Mouse (Mus musculus): ENCODE measurements around the gene Zfp62. TPM values are rescaled to one million over a fixed set of nuclear protein-coding genes. Genes with fewer than 3 reads are reported as not detected.

The Zfp62 gene
- total RNA-seq, 4 experiments from 2014 or later: 28.1 to 40.1 (median 36.2) TPM

DNA sequence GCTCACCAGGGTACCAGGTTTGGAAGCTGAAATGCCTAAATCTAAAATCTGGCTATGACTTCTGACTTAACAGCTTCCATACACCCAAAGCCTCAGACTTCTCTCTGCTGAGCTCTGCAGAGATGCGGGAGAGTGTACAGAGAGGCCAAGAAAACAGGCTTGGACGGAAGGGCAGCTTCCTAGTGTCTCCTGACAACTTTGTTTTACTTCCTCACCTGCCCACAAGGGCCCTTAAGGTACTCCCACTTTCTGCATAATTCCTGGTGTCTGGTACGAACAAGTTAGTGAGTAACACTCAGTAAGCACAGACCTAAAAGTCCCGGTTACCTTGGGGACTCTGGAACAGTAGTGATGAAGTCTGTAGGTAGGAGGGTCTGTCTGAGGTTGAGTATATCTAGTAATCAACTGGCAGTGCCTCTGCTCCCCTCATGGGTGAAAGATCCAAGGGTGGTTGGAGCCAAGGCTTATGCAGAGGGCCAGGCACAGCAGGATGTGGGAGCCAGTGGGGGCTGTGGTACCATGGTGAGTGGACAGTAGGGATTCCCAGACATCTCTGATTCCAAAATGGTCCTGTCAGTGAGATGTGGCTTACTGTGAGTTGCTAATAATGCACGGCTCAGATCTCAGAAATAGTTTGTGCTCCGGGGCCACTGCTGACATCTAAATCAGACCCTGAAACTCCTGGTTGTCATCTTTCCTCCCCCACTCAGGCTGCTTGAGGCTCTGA, 46.0 kb downstream of the Zfp62 start:
- no peak for DNase-seq

GRCm38 (mm10) chr11:49249811-49250421, 46.8 kb downstream of the Zfp62 start:
- no peak for DNase-seq

- DNase-seq: peak; percentile 90
Observed at GRCm38 (mm10) chr11:49250422-49251379, 47.6 kb downstream of the Zfp62 start.

- DNase-seq: no peak
Observed at GRCm38 (mm10) chr11:49251380-49251761, 48.3 kb downstream of the Zfp62 start.

DNA sequence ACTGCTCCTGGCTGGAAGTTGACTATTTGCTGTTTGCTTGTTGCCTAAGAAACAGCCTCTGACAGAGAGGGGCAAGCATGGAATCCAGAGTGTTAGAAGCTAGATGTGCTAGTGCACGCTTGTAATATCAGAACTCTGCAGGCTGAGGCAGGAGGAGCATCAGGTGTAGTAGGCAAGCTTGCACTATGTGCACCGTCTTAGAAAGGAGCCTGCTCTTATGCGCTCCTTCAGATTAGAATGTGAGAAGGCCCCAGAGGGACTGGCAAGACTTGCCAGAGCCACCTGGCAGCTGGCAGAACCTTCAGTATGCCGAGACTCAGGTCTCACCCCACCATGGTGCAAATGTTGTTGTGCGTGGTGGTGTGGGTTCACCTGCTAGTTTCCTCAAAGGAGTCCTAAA, 49.0 kb downstream of the Zfp62 start:
- no peak for DNase-seq

DNA sequence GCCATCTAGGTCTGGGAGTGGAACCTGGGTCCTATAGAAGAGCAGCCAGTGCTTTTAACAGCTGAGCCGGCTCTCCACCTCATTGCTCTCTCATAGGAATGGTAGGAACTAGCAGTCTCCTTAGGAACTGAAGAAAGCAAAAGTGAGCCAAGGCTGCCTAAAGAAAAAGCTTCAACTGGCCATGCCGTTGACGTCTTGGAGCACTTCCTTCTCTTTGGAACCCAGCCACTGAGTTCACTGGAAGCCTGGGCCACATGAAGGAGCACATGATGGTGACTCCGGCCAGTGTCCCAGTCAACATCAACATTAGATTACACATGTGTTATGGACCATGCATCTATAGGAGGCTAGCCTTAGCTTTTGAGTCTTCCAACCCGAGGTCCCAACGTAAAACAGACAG, 49.9 kb downstream of the Zfp62 start:
- no peak for DNase-seq

GRCm38 (mm10) chr11:49259296-49259695, 56.2 kb downstream of the Zfp62 start:
- no peak for DNase-seq

DNA sequence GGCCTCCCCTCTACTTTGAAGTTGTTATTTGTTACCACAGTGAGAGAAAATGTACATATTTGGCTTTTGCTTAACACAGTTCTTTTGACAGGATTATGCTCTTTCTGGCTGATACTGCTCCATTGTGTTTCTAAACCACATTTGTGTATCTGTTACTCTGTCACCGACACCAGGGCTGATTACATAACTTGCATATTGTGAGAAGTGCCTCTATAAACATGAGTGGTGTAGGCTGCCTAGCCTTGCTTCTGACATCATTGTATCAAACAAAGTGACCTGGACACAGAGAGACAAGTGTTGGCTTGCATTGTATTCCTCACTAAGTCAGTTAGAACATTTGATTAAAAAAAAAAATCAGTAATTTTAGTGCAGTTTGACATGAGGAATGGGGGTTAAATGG, 56.7 kb downstream of the Zfp62 start:
- DNase-seq: no peak

DNA sequence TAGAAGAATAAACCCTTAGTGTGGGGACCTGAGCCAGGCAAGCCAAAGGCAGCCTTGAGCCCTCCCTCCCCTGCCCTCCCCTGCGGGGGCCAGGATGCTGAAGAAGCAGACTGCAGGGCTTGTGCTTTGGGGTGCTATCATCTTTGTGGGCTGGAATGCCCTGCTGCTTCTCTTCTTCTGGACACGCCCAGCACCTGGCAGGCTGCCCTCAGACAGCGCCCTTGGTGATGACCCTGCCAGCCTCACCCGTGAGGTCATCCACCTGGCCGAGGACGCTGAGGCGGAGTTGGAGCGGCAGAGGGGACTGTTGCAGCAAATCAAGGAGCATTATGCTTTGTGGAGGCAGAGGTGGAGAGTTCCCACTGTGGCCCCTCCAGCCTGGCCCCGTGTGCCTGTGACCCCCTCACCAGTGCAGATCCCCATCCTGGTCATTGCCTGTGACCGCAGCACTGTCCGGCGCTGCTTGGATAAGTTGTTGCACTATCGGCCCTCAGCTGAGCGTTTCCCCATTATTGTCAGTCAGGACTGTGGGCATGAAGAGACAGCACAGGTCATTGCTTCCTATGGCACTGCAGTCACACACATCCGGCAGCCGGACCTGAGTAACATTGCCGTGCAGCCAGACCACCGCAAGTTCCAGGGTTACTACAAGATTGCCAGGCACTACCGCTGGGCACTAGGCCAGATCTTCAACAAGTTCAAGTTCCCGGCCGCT, 57.7 kb downstream of the Zfp62 start:
- DNase-seq: peak; percentile 88

- DNase-seq: no peak
Observed at GRCm38 (mm10) chr11:49261313-49261855, 58.3 kb downstream of the Zfp62 start.

DNA sequence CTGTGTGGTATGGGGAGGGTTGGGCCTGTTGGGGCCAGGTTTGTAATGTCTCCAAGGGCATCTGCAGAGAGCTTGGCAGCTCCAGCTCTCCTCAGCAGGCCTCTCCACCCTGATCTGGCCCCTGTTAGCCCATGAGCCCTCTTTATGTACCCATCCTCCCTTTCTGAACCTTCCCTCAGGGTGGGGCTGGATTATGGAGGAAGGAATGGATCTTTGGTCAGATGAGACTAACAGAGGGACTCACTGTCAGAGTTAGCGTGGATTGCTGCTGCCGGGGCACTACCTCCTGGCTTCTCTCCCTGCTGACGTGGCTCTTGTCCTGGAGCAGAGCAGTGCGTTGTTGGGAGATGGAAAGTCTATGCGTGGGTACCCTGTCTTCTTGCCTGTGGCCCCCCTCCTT, 59.2 kb downstream of the Zfp62 start:
- DNase-seq: no peak

GRCm38 (mm10) chr11:49263149-49263548, 60.1 kb downstream of the Zfp62 start:
- no peak for DNase-seq

DNA sequence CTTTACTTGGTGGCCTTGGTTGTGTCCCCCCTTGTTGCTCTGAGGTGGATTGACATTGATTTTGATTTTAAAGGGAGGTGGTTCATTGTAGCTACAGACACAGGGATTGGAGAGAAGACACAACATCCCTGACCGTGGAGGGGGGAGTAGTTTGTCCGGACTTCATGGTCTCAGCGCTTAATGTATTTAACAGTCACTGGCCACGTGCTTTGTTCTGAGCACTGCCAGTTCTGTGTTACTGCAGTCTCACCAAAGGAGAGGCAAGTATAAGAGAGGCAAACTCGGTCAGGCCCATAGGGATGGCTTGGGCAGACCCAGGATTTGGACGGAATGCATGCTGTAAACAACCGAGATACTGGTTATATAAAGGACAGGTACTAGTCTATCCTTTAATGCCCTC, 61.0 kb downstream of the Zfp62 start:
- DNase-seq: no peak

- DNase-seq: no peak
Observed at GRCm38 (mm10) chr11:49264622-49265021, 61.5 kb downstream of the Zfp62 start.

DNA sequence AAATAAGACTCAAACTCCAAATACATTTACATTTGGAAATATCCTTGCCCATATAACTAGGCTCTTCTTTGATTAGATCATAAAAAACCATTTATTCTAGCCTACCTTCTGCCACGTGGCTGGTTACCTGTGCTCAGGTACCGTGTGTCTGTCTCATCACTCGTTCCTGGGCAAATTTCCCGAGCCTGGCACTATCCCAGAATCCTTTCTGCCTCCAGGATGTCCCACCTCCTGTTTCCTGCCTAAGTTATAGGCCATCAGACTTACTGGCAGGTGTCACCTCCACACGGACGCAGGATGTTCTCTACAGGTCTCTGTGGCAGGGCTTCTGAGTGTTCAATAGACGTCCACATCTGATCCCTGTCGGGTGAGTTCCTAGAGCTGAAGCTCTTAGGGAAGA, 62.0 kb downstream of the Zfp62 start:
- no peak for DNase-seq

DNA sequence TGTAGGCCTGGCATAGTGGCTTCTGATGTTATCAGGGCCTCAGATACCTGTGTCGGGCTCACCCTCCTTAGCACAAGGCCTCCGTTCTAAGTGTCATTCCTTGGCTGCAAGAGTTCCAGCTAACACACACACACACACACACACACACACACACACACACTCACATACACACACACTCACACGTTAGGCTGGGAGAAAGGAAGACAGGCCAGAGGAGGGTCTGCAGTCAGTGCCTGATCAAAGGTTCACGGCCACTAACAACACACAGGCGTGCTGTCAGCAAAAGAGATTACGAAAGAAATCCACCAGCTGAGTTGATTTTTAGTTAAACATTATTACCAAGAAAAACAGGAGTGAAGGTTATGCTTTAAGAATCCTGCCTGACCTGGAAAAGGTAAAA, 63.6 kb downstream of the Zfp62 start:
- DNase-seq: no peak

- DNase-seq: no peak
Observed at GRCm38 (mm10) chr11:49267316-49267715, 64.2 kb downstream of the Zfp62 start.

DNA sequence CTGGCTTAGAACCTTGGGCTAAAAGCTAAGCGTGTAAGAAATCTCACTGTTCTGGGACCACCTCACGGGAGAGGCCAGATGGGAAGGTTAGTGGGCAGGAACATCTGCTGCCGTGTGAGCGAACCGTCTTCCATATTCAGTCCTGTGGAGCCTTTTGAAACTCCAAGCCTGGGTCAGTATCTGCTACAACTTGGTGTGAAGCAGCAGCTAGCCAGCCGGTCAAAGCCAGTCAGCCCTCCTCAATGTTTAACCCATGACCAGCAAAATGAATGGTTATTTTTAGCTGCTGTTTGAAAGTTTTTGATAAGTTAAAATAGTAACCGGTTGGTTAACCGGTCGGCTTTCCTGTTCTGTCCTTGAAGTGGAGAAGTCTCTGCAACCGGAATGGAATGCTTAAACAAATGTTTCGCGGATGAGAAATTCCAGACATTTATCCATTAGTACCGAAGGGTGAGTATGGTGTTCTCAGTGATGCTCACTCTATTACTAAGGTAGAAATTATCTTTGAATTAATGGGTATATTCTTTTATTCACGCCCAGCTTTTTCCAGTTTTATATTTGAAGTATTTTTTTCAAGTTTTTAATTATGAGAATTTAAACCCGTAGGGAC, 65.0 kb downstream of the Zfp62 start:
- DNase-seq: no peak
